Mouse (Mus musculus) kidney, postnatal 4 days (tissue): Measurements from ENCODE around the gene Mtor.

Experiments used
- DNase-seq, 2 experiments: peaks; one replicate each; pipeline ENCODE4 v3.0.0; 2021; ENCODE audit warnings: mixed read lengths in 2 of 2

Gene Mtor

GRCm38 (mm10) chr4:148601871-148602270, 153.5 kb downstream of the Mtor start:
- no peak for DNase-seq

DNA sequence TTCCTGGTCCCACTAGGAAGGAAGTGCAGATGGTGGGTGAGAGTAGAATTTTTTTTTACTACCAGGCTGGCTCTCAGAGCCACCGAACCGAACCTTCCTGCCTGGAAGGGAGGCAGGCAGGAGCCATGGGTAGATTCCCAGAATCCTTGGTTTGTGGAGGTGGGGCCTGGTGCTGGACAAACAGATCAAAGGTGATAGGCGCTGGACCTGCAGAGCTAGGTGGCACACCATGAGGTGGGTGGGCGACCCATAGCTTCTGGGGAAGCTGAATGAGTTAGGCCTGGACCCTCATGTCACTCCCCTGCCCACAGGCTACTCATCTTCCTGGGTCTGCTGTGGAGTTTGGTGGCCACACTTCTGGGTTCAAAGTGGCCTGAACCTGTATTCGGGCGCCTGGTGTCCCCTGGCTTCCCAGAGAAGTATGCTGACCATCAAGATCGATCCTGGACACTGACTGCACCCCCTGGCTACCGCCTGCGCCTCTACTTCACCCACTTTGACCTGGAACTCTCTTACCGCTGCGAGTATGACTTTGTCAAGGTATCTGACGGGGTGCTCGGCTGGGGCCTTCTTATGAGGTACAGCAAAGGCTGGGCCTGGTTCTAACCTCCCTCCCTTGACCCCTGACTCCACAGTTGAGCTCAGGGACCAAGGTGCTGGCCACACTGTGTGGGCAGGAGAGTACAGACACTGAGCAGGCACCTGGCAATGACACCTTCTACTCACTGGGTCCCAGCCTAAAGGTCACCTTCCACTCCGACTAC, 154.1 kb downstream of the Mtor start, which contains the start of gene Masp2:
Masp2 (plus strand) TSS at position 198 of the 764 bp plus-strand sequence.
- no peak for DNase-seq

- DNase-seq, result no peak
These were observed 155.1 kb downstream of the Mtor start for GRCm38 (mm10) chr4:148603376-148604139.

DNA sequence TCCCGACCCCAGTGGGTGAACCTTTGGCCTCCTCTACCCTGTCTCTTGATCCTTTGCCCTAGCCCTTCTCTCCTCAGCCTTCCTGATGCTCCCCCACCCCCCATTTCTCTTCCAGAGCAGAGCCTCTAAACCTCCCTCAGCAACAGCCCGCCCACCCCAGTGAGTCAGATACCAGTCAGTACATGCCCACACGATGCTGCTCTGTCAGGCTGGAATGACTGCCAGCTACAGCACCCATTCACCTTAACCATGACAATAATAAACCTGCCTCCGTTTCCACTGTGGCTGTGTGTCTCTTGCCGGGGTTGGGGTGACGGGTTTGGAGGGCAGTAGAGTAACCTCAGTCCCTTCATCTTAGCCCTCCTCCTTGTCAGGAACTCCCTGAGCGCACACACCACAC, 155.7 kb downstream of the Mtor start:
- no peak for DNase-seq

- peak; percentile 84 to 85 for DNase-seq
These were observed 156.2 kb downstream of the Mtor start for GRCm38 (mm10) chr4:148604541-148605165.
